Mouse (Mus musculus): ENCODE data around the gene Opn4.

Opn4 gene

GRCm38 (mm10) chr14:34562393-34562792, 37.5 kb downstream of the Opn4 start:
- DNase-seq (ENCODE audit: low spot score in 2 of 2): no peak

GRCm38 (mm10) chr14:34561647-34562046, 38.3 kb downstream of the Opn4 start:
- no peak for DNase-seq (ENCODE audit: low spot score in 2 of 2)

- no peak for DNase-seq (ENCODE audit: low spot score in 2 of 2)
Measured at GRCm38 (mm10) chr14:34558947-34559346, 41.0 kb downstream of the Opn4 start.

GRCm38 (mm10) chr14:34555211-34555610, 44.7 kb downstream of the Opn4 start:
- DNase-seq (ENCODE audit: low spot score in 2 of 2): no peak

GRCm38 (mm10) chr14:34554047-34554446, 45.9 kb downstream of the Opn4 start:
- peak; percentile 76 to 77 for DNase-seq (ENCODE audit: low spot score in 2 of 2)

GRCm38 (mm10) chr14:34553470-34553869, 46.5 kb downstream of the Opn4 start:
- no peak for DNase-seq (ENCODE audit: low spot score in 2 of 2)

- no peak for DNase-seq (ENCODE audit: low spot score in 2 of 2)
Measured at GRCm38 (mm10) chr14:34552226-34552625, 47.7 kb downstream of the Opn4 start.

- DNase-seq (ENCODE audit: low spot score in 2 of 2): peak; percentile 71 to 79
Measured at GRCm38 (mm10) chr14:34549004-34549671, 50.8 kb downstream of the Opn4 start.

GRCm38 (mm10) chr14:34548391-34549001, 51.4 kb downstream of the Opn4 start:
- DNase-seq (ENCODE audit: low spot score in 2 of 2): peak; percentile 72 to 73

GRCm38 (mm10) chr14:34544545-34544944, 55.4 kb downstream of the Opn4 start:
- DNase-seq (ENCODE audit: low spot score in 2 of 2): peak; percentile 62 to 63

GRCm38 (mm10) chr14:34544001-34544400, 55.9 kb downstream of the Opn4 start:
- DNase-seq (ENCODE audit: low spot score in 2 of 2): no peak

- DNase-seq (ENCODE audit: low spot score in 2 of 2): peak in 1 of 2 experiments; percentile 65
Measured at GRCm38 (mm10) chr14:34543596-34543995, 56.3 kb downstream of the Opn4 start.

GRCm38 (mm10) chr14:34541896-34542295, 58.0 kb downstream of the Opn4 start:
- no peak for DNase-seq (ENCODE audit: low spot score in 2 of 2)

GRCm38 (mm10) chr14:34540685-34541162, 59.2 kb downstream of the Opn4 start:
- DNase-seq (ENCODE audit: low spot score in 2 of 2): peak; percentile 75 to 81
